Mouse (Mus musculus): ENCODE results near the gene Pabpc4. TPM values are rescaled to one million over a fixed set of nuclear protein-coding genes. Genes with fewer than 3 reads are reported as not detected.

The Pabpc4 gene
- total RNA-seq, 2 experiments from 2014 or later, result 139 to 218 TPM

DNA sequence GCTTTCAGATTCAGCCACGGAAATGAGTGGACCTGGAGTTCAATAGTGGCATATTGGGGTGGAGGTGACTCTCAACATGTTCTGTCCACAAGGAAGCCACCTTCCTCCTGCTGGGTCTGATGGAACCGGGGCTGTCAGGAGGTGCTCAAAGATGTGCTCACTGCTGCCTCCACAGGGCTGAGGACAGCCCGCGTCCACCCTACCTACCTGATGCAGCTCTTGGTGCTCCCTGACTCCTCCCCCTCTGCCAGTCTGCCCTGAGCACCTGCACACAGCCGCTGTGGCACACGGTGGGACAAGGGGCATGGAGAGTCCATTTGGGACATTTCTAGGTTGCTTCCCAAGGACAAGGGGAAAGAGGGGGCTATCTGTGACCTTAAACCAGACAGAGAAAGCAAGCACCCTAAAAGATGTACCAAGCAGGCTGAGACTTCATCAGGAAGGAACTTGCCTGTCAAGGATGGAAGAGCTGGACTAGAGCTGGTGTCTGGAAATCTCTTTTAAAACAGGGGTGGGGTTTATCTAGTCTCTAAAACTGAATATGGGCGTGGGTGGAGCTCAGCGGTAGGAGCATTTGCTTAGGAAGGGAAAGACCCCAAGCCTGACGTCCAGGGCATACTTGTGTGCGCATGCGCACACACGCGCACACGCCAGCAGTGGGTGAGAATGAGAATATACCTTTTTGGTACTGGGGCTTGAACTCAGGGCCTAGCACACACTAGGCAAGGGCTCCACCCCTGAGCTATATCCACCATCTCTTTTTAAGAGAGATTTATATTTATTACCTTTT is 73.8 kb downstream of the Pabpc4 start:
- no peak for ATAC-seq (replicated peaks; ENCODE audit: low FRiP score, poor library complexity, severe bottlenecking)

DNA sequence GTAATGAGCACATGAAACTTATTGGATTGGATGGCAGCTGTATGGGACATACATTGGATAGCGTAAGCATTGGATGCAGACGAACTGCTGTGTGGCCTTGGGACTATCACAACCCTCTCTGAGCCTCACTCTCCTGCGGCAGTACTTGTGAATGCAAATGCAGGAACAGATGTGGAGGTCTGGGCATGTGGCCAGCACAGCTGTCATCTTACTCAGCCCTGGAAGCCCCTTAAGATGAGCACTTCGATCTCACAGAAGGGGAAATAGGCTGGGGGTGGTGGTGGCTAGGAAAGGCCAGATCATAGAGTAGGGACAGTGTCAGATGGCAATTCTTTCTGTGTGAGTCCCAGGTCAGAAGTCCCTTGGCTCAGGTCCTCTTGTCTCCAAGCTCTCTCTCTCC is 75.5 kb downstream of the Pabpc4 start:
- ATAC-seq (replicated peaks; ENCODE audit: low FRiP score, poor library complexity, severe bottlenecking), result no peak

DNA sequence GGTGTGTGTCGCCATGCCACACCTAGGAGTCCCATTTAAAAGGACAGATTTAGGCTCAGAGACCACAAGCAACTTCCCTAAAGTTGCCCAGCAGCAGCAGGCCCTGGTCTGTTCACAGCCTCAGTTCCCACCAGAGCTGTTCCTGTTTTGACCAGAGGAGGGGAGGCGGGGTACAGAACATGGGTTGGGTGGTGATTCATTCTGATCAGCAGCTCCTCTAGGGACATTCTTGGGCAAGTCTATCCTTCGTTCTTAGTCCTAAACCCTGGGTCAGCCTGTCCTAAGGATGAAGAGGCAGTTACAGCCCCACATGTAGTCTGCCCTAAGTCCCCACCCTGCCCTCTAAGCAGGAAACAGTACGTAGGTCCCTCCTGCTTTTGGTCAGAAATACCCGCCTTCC is 78.1 kb downstream of the Pabpc4 start:
- ATAC-seq (replicated peaks; ENCODE audit: low FRiP score, poor library complexity, severe bottlenecking), result no peak

DNA sequence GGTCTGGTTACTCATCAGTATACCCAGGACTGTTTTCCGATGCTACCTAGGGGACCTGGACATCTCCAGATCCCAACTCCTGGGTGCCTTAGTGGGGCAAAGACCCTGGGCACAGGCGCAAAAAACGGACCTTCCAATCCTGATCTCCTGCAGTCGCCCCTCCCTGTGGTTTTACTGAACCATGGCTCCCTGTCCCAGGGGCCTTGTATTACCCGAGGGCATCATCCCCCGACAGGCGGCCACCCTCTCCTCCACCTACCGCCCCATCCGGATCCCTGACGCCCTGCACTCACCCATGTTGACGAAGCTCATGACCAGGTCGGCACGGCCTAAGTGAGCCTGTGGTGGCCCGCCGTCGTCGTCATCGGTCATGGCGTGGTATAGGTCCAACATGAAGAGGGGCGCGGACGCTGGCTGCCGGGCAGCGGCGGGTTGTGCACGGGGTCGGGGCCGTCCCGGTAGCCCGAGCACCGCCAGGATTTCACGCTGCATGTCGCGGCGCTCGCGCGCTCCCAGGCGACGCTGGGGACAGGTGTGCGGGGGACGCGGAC is 80.0 kb downstream of the Pabpc4 start:
- ATAC-seq (replicated peaks; ENCODE audit: low FRiP score, poor library complexity, severe bottlenecking), result no peak

DNA sequence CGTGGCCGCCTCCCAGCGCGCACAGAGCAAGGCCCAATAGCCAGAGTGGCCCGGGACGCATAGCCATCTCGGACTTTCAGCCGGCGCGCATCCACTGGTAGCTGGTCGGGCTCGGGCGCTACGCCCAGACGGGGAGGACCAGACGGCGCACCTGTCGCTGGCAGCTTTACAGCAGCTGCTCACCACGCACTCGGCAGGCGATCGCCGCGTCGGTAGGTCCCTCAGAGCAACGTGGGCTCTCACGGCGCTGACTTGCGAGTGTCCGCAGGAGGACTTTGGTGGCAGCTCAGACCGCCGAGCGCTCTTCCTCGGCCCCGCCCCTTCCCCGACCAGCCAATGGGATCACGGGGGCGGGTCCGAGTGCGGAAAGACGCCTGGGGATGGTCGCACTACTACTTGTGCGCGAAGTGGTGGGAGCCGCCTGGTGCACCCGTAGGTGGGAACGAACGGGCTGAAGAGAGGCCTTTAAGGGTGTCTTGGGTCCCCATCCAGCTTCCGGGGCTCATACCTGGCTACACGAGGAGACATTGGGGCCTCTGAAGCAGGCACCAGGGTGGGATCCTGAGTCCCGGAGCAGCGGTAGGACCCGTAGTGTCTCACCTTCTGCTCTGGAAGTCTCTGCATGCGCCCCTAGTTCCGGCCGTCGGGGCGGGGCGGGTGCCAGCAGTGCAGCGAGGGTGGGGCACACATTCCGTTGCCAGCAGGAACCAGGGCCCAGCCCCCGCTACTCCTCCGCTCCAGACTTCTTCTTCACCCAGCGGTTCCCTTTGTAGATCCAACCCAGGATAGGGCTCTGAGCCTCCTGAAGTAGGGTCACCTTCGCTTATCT is 80.7 kb downstream of the Pabpc4 start, which contains the start of gene Bmp8a:
Bmp8a (minus strand) TSS at position 611 of the 829 bp plus-strand sequence.
- ATAC-seq (replicated peaks; ENCODE audit: low FRiP score, poor library complexity, severe bottlenecking), result peak; percentile 63

DNA sequence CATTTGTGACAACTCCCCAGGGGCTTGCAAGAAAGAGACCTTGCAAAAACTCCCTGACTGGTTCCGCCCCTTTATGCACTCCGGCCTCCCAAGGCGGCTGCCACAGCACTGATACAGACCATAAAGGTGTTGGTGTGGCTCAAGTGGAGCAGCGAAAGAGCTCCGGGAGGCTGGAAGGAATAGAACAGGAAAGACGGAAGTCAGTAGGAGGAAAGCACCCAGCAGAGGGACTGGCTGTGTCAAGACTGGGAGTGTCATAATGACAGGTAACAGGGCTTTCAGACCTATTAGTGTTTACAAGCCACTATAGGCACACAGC is 81.3 kb downstream of the Pabpc4 start:
- ATAC-seq (replicated peaks; ENCODE audit: low FRiP score, poor library complexity, severe bottlenecking), result no peak

Other genes with a start within 250 kb of the Pabpc4 start
- gene Trit1, start 245.8 kb upstream of the Pabpc4 start, total RNA-seq (2015; ENCODE audit: low replicate concordance), result 3.5 and 5.0 TPM in 2 replicates
- gene Trit1, start 245.8 kb upstream of the Pabpc4 start, total RNA-seq (2017; ENCODE audit: low replicate concordance), result 2.0 and 3.2 TPM in 2 replicates
- 0.19 TPM in 1 of 2 replicates, not detected in the other for gene Bmp8b, start 157.2 kb upstream of the Pabpc4 start, total RNA-seq (2015; ENCODE audit: low replicate concordance)
- 0.28 TPM in 1 of 2 replicates, not detected in the other for gene Bmp8b, start 157.2 kb upstream of the Pabpc4 start, total RNA-seq (2017; ENCODE audit: low replicate concordance)
- not detected in 2 replicates for gene Oxct2b, start 146.1 kb upstream of the Pabpc4 start, total RNA-seq (2015; ENCODE audit: low replicate concordance)
- gene Oxct2b, start 146.1 kb upstream of the Pabpc4 start, total RNA-seq (2017; ENCODE audit: low replicate concordance), result not detected in 2 replicates
- 5.2 and 5.6 TPM in 2 replicates for gene Ppie, start 122.4 kb upstream of the Pabpc4 start, total RNA-seq (2015; ENCODE audit: low replicate concordance)
- 4.3 and 15.4 TPM in 2 replicates for gene Ppie, start 122.4 kb upstream of the Pabpc4 start, total RNA-seq (2017; ENCODE audit: low replicate concordance)
- gene Hpcal4, start 79.1 kb upstream of the Pabpc4 start, total RNA-seq (2015; ENCODE audit: low replicate concordance), result not detected in 2 replicates
- gene Hpcal4, start 79.1 kb upstream of the Pabpc4 start, total RNA-seq (2017; ENCODE audit: low replicate concordance), result not detected in 2 replicates
- gene Nt5c1a, start 60.8 kb upstream of the Pabpc4 start, total RNA-seq (2015; ENCODE audit: low replicate concordance), result not detected in 2 replicates
- gene Nt5c1a, start 60.8 kb upstream of the Pabpc4 start, total RNA-seq (2017; ENCODE audit: low replicate concordance), result not detected in 2 replicates
- gene Heyl, start 28.8 kb upstream of the Pabpc4 start, total RNA-seq (2015; ENCODE audit: low replicate concordance), result 0.21 TPM in 1 of 2 replicates, not detected in the other
- not detected in 2 replicates for gene Heyl, start 28.8 kb upstream of the Pabpc4 start, total RNA-seq (2017; ENCODE audit: low replicate concordance)
- not detected in 2 replicates for gene Oxct2a, start 61.3 kb downstream of the Pabpc4 start, total RNA-seq (2015; ENCODE audit: low replicate concordance)
- not detected in 2 replicates for gene Oxct2a, start 61.3 kb downstream of the Pabpc4 start, total RNA-seq (2017; ENCODE audit: low replicate concordance)
- gene Bmp8a, start 80.9 kb downstream of the Pabpc4 start, total RNA-seq (2015; ENCODE audit: low replicate concordance), result not detected in 2 replicates
- gene Bmp8a, start 80.9 kb downstream of the Pabpc4 start, total RNA-seq (2017; ENCODE audit: low replicate concordance), result not detected in 2 replicates

Data from erythroblast, adult 5-6 weeks (primary cell).